Mouse (Mus musculus) hindbrain, embryonic 14.5 days (tissue): ENCODE measurements at regions not wholly inside any gene's neighbourhood (a gene's known extent, or its start where the extent isn't known, plus 50 kb on each side); places are given as distances from the start of the nearest gene placed in this dataset.

Experiments
- ATAC-seq: fragments of 200-750 bp; cut with Nextera tagmentation; 2 replicates; pipeline ENCODE4 v1.8.0; 2017; ENCODE audit warnings: moderate number of reproducible peaks, mild to moderate bottlenecking, moderate TSS enrichment, moderate library complexity; ENCODE audit not compliant: low FRiP score
- DNase-seq: peaks from one replicate; pipeline ENCODE4 v3.0.0-alpha.2; 2015; ENCODE audit warnings: low spot score
- H3K27ac ChIP-seq: fragments of 300-500 bp; sonication (generic); 2 replicates; pipeline ENCODE4 v1.5.1; 2014; ENCODE audit warnings: mild to moderate bottlenecking, moderate library complexity
- H3K27me3 ChIP-seq: fragments of 300-500 bp; sonication (generic); 2 replicates; pipeline ENCODE4 v1.6.1; 2014; ENCODE audit warnings: mild to moderate bottlenecking, low read length, mixed read lengths; ENCODE audit not compliant: control insufficient read depth, insufficient read depth
- H3K36me3 ChIP-seq: fragments of 300-500 bp; sonication (generic); replicated peaks from 2 replicates; pipeline ENCODE4 v1.6.1; 2014; ENCODE audit not compliant: control insufficient read depth, insufficient read depth
- H3K4me1 ChIP-seq: fragments of 300-500 bp; sonication (generic); replicated peaks from 2 replicates; pipeline ENCODE4 v1.6.1; 2014; ENCODE audit warnings: antibody characterized with exemption, low read length, mixed read lengths; ENCODE audit not compliant: control insufficient read depth, insufficient read depth
- H3K4me2 ChIP-seq: fragments of 300-500 bp; sonication (generic); replicated peaks from 2 replicates; pipeline ENCODE4 v1.6.1; 2014; ENCODE audit warnings: mild to moderate bottlenecking, moderate library complexity
- H3K4me3 ChIP-seq: fragments of 300-500 bp; sonication (generic); replicated peaks from 2 replicates; pipeline ENCODE4 v1.5.1; 2014; ENCODE audit warnings: mild to moderate bottlenecking, low read length
- H3K9ac ChIP-seq: fragments of 300-500 bp; sonication (generic); 2 replicates; pipeline ENCODE4 v1.6.1; 2014
- H3K9me3 ChIP-seq: fragments of 300-500 bp; sonication (generic); 2 replicates; pipeline ENCODE4 v1.6.1; 2016; ENCODE audit warnings: low read length; ENCODE audit not compliant: control insufficient read depth
- WGBS: fragments of 180-500 bp; shearing (Covaris S2); extraction: QIAGEN DNeasy Blood & Tissue Kit; methylation state at CpG from one replicate; pipeline ENCODE4 v1.1.7; 2014; 5-methylcytosine and 5-hydroxymethylcytosine counted together

- ATAC-seq (peak; percentile 40; the same call in 1 of the 2 replicates), DNase-seq (no peak)
- Histone ChIP-seq H3K4me1 (peaks cover 5% of the 10 kb centered on the region; the same call in 1 of the 2 replicates), H3K27ac (no peak overlapping the region), H3K9me3 (no peaks in the 10 kb centered on the region), H3K36me3 (no peaks in the 10 kb centered on the region), H3K27me3 (no peaks in the 10 kb centered on the region), H3K9ac (no peak overlapping the region), H3K4me3 (no peak overlapping the region), H3K4me2 (no peak overlapping the region)
- 49% methylated on average over 5 of the region's 5 CpGs for WGBS
These were observed 121.3 kb upstream of the BC052040 start for GRCm38 (mm10) chr2:115460028-115460881.

DNA sequence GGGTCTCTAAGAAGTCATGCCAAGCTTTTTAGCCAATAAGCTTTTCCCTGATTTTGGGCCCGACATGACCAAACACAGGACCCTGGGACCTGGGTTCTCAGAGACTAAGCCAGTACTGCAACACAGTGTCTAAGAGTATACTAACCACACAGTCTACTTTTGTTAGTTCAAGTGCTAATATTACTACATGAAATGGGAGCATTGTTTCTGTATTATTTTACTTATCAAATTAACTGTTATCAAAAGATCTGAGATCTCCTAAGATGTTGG, 120.7 kb upstream of the BC052040 start:
- Histone ChIP-seq H3K27me3 (no peaks in the 10 kb centered on the region), H3K4me3 (no peak overlapping the region), H3K4me1 (no peaks in the 10 kb centered on the region), H3K9me3 (no peaks in the 10 kb centered on the region), H3K4me2 (no peak overlapping the region), H3K9ac (no peak overlapping the region), H3K36me3 (no peaks in the 10 kb centered on the region), H3K27ac (no peak overlapping the region)
- WGBS, result 55% methylated on average over 1 of the region's 1 CpGs
- peak; percentile 43; the same call in 1 of the 2 replicates for ATAC-seq
- DNase-seq, result no peak

GRCm38 (mm10) chr2:115466170-115466569, 115.3 kb upstream of the BC052040 start:
- Histone ChIP-seq H3K4me2 (no peak overlapping the region), H3K27me3 (no peaks in the 10 kb centered on the region), H3K9me3 (no peaks in the 10 kb centered on the region), H3K36me3 (no peaks in the 10 kb centered on the region), H3K4me3 (no peak overlapping the region), H3K27ac (no peak overlapping the region), H3K4me1 (no peaks in the 10 kb centered on the region), H3K9ac (no peak overlapping the region)
- 73% methylated on average over 4 of the region's 4 CpGs for WGBS
- DNase-seq, result no peak
- ATAC-seq, result no peak

DNA sequence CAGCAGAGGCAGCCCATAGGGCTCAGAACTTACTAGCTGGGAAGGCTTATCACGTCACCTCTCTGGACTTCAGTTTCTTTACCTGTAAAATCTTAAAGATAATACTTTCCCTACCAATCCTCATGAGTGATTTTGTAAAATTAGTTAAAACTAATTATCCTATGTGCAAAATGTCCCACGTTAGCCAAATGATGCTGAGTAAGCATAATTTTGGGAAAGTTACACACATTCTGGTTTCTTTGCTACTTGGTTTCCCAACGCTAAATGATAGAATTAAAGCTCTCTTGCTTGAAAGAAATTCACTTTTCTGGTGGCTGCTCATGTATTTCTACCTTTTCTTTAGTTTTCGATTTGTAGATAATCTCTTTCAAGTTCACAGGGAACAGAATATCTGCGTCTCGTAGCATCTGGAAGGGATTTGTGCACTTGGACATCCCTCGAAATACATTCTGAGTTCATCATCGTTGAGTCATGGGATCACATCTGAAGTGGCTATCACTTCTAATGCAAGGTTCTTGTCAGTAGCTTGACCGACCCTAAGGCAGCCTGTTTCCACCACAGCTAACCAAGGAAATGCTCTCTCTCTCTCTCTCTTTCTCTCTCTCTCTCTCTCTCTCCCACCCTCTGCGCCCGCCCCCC, 114.3 kb upstream of the BC052040 start:
- H3K4me1 ChIP-seq, result no peaks in the 10 kb centered on the region
- no peak overlapping the region for H3K4me2 ChIP-seq
- H3K4me3 ChIP-seq, result no peak overlapping the region
- no peak overlapping the region for H3K9ac ChIP-seq
- H3K36me3 ChIP-seq, result no peaks in the 10 kb centered on the region
- DNase-seq, result no peak
- no peak for ATAC-seq
- WGBS, result 93% methylated on average over 11 of the region's 11 CpGs
- H3K27me3 ChIP-seq, result no peaks in the 10 kb centered on the region
- H3K9me3 ChIP-seq, result no peaks in the 10 kb centered on the region
- H3K27ac ChIP-seq, result no peak overlapping the region

- ATAC-seq, result no peak
- DNase-seq, result no peak
These were observed 113.6 kb upstream of the BC052040 start for GRCm38 (mm10) chr2:115467936-115468335.

GRCm38 (mm10) chr2:115468471-115468909, 113.0 kb upstream of the BC052040 start:
- Histone ChIP-seq H3K27me3 (no peaks in the 10 kb centered on the region), H3K9me3 (no peaks in the 10 kb centered on the region), H3K4me1 (no peaks in the 10 kb centered on the region), H3K36me3 (no peaks in the 10 kb centered on the region), H3K4me2 (no peak overlapping the region), H3K27ac (no peak overlapping the region), H3K9ac (no peak overlapping the region), H3K4me3 (no peak overlapping the region)
- ATAC-seq (no peak), DNase-seq (no peak)
- WGBS, result 68% methylated on average over 7 of the region's 7 CpGs

More at GRCm38 (mm10) chr2:115467936-115468335, 113.6 kb upstream of the BC052040 start:
- no peaks in the 10 kb centered on the region for H3K4me1 ChIP-seq
- 84% methylated on average over 6 of the region's 6 CpGs for WGBS
- no peaks in the 10 kb centered on the region for H3K9me3 ChIP-seq
- H3K27ac ChIP-seq, result no peak overlapping the region
- no peaks in the 10 kb centered on the region for H3K36me3 ChIP-seq
- no peak overlapping the region for H3K9ac ChIP-seq
- no peak overlapping the region for H3K4me3 ChIP-seq
- H3K4me2 ChIP-seq, result no peak overlapping the region
- no peaks in the 10 kb centered on the region for H3K27me3 ChIP-seq

- Histone ChIP-seq H3K4me2 (no peak overlapping the region), H3K9ac (no peak overlapping the region), H3K27me3 (no peaks in the 10 kb centered on the region), H3K36me3 (no peaks in the 10 kb centered on the region), H3K27ac (no peak overlapping the region), H3K9me3 (no peaks in the 10 kb centered on the region), H3K4me3 (no peak overlapping the region), H3K4me1 (no peaks in the 10 kb centered on the region)
- WGBS, result 70% methylated on average over 6 of the region's 6 CpGs
- no peak for DNase-seq
- no peak for ATAC-seq
These were observed 112.2 kb upstream of the BC052040 start for GRCm38 (mm10) chr2:115469165-115469821.

GRCm38 (mm10) chr2:115472393-115472792, 109.1 kb upstream of the BC052040 start:
- Histone ChIP-seq H3K9me3 (no peaks in the 10 kb centered on the region), H3K27ac (no peak overlapping the region), H3K9ac (no peak overlapping the region), H3K27me3 (no peaks in the 10 kb centered on the region), H3K4me2 (no peak overlapping the region), H3K4me1 (no peaks in the 10 kb centered on the region), H3K36me3 (no peaks in the 10 kb centered on the region), H3K4me3 (no peak overlapping the region)
- ATAC-seq (no peak), DNase-seq (no peak)
- WGBS, result 94% methylated on average over 2 of the region's 2 CpGs

GRCm38 (mm10) chr2:115483418-115484288, 97.9 kb upstream of the BC052040 start:
- Histone ChIP-seq H3K9me3 (no peaks in the 10 kb centered on the region), H3K9ac (no peak overlapping the region), H3K27me3 (no peaks in the 10 kb centered on the region), H3K4me2 (no peak overlapping the region), H3K4me3 (no peak overlapping the region), H3K27ac (no peak overlapping the region), H3K36me3 (no peaks in the 10 kb centered on the region), H3K4me1 (no peaks in the 10 kb centered on the region)
- ATAC-seq, result no peak
- DNase-seq, result no peak
- 77% methylated on average over 13 of the region's 13 CpGs for WGBS
